Mouse (Mus musculus) heart, postnatal 14 days (tissue): ENCODE measurements around the gene Atn1. TPM values are rescaled to one million over a fixed set of nuclear protein-coding genes. Genes with fewer than 3 reads are reported as not detected.
A peak's percentile ranks its signal among the peaks of the same experiment; 100 is the strongest.

ENCODE experiments used
- DNase-seq, 2 experiments: peaks; one replicate each; pipeline ENCODE4 v3.0.0; 2021 to 2022
- intact Hi-C: fragments of 180-260 bp; cut with DNase I; formaldehyde crosslinking; loops from one replicate; pipeline ENCODE4 v1.15.1; 2025
- total RNA-seq, 2 experiments: library from RNA; stranded (reverse); gene quantifications; 2 replicates each; pipeline ENCODE4 v1.2.3; 2021

Atn1 gene
- total RNA-seq, 2 experiments from 2014 or later, result 48.1 to 48.9 TPM

GRCm38 (mm10) chr6:124769101-124769765 is 12.9 kb upstream of the Atn1 start, which contains the start of gene Eno2:
Eno2 (minus strand) TSS chr6:124769673.
- DNase-seq, result peak; percentile 46 to 56
- intact Hi-C loops, result loop anchor here (10.0 kb wide), 1 partner anchor 284 kb away; no protein-coding TSS in a partner anchor

- no peak for DNase-seq
- intact Hi-C loops, result loop anchor here (10.0 kb wide), 1 partner anchor 284 kb away; no protein-coding TSS in a partner anchor
Observed at GRCm38 (mm10) chr6:124768704-124769044, 12.3 kb upstream of the Atn1 start.

- no peak for DNase-seq
- intact Hi-C loops, result loop anchor here (10.0 kb wide), 1 partner anchor 283 kb away; no protein-coding TSS in a partner anchor
Observed at GRCm38 (mm10) chr6:124767920-124768703, 11.8 kb upstream of the Atn1 start.

GRCm38 (mm10) chr6:124767536-124767919 is 11.2 kb upstream of the Atn1 start:
- DNase-seq, result no peak

GRCm38 (mm10) chr6:124765951-124766350 is 9.6 kb upstream of the Atn1 start:
- intact Hi-C loops, result loop anchor here (10.0 kb wide), 1 partner anchor 281 kb away; no protein-coding TSS in a partner anchor
- no peak for DNase-seq

More at GRCm38 (mm10) chr6:124767536-124767919, 11.2 kb upstream of the Atn1 start:
- intact Hi-C loops, result loop anchor here (10.0 kb wide), 1 partner anchor 283 kb away; no protein-coding TSS in a partner anchor

GRCm38 (mm10) chr6:124759259-124759658 is 2.9 kb upstream of the Atn1 start:
- intact Hi-C loops, result loop anchor here (1.0 to 5.0 kb wide), 6 partner anchors 48 to 247 kb away; partner anchors contain the start of genes C1ra, C1rb, Lpcat3 and Spsb2
- DNase-seq, result peak; percentile 85 to 92

GRCm38 (mm10) chr6:124758849-124759232 is 2.5 kb upstream of the Atn1 start:
- DNase-seq, result no peak
- intact Hi-C loops, result loop anchor here (1.0 to 5.0 kb wide), 6 partner anchors 48 to 247 kb away; partner anchors contain the start of genes C1ra, C1rb, Lpcat3 and Spsb2

- intact Hi-C loops, result loop anchor here (2.0 to 5.0 kb wide), 6 partner anchors 17 to 246 kb away; partner anchors contain the start of genes C1ra, C1rb, Grcc10 and Lpcat3
Observed at GRCm38 (mm10) chr6:124757909-124758848, 1.9 kb upstream of the Atn1 start.

GRCm38 (mm10) chr6:124757351-124757880 is 1.1 kb upstream of the Atn1 start:
- no peak for DNase-seq
- intact Hi-C loops, result loop anchor here (2.0 to 5.0 kb wide), 4 partner anchors 17 to 245 kb away; partner anchors contain the start of genes C1ra, C1rb, Grcc10 and Spsb2

More at GRCm38 (mm10) chr6:124757909-124758848, 1.9 kb upstream of the Atn1 start:
- peak; percentile 64 to 69 for DNase-seq

GRCm38 (mm10) chr6:124756652-124757350 is 477 bp upstream of the Atn1 start:
- DNase-seq, result peak; percentile 84 to 87
- intact Hi-C loops, result loop anchor here (2.0 to 5.0 kb wide), 4 partner anchors 16 to 244 kb away; partner anchors contain the start of genes C1ra, C1rb, Grcc10 and Spsb2

GRCm38 (mm10) chr6:124755306-124755705 is 1.0 kb downstream of the Atn1 start:
- DNase-seq, result no peak
- intact Hi-C loops, result loop anchor here (5.0 kb wide), 3 partner anchors 52 to 243 kb away; partner anchors contain the start of genes C1ra, C1rb and Spsb2

GRCm38 (mm10) chr6:124753861-124754260 is 2.5 kb downstream of the Atn1 start:
- intact Hi-C loops, result no loop called here
- no peak for DNase-seq

GRCm38 (mm10) chr6:124750405-124750804 is 5.9 kb downstream of the Atn1 start:
- no peak for DNase-seq
- intact Hi-C loops, result no loop called here

- intact Hi-C loops, result no loop called here
- DNase-seq, result no peak
Observed at GRCm38 (mm10) chr6:124746654-124747632, 9.4 kb downstream of the Atn1 start.

GRCm38 (mm10) chr6:124746296-124746605 is 10.1 kb downstream of the Atn1 start:
- intact Hi-C loops, result no loop called here
- DNase-seq, result no peak

GRCm38 (mm10) chr6:124745490-124746295 is 10.6 kb downstream of the Atn1 start:
- intact Hi-C loops, result no loop called here
- DNase-seq, result peak; percentile 95 to 97
